Mouse (Mus musculus): ENCODE measurements around the gene Srrm4.

DNA sequence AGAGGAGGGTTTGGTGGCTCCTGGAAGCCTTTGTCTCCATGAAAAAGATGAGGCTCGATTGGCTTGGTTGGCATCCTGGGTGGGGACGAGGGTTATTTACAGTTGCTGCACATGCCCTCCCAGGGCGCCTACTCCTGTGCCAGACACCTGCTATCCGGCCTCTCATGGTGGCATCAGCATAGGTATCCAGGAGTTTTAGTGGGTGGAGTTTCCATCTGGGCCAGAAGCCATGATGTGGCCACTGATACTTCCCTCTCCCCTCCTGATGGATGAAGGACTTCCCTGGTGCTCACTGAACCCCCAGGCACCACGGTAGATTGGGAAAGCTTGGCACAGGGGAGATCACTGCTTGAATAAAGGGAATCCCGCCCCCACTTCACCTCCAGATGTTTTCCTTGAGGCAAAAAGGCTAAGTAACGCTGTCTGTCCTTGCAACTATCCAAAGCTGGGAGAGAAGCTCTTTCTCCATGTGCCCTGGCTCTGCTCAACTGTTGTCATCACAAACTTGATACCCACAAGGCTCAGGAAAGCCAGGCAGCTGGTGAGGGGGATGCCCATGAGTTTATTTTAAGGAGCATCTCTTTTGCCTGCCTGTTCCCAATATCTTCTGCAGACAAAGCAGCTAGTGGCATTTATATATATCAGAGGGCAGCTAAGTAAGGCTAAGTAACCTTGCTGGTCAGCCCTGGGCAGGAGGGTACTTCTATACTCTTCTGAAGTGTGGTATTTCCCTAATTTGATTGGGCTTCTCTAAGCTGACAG lies 148.7 kb downstream of the Srrm4 start:
- TF ChIP-seq CTCF (IDR thresholded peaks at IDR 0.05; ENCODE audit: insufficient read depth, low read depth, low read length) = no peak
- TF ChIP-seq POLR2A (IDR thresholded peaks at IDR 0.05; ENCODE audit: insufficient read depth, low read depth, low read length) = no peak
